Mouse (Mus musculus): Measurements from ENCODE around the gene Tas1r2.

The Tas1r2 gene

GRCm38 (mm10) chr4:139653238-139653637 lies at the start of gene Tas1r2:
Tas1r2 (plus strand) TSS chr4:139653538.
- no peak for DNase-seq (ENCODE audit: inconsistent ontology term)

GRCm38 (mm10) chr4:139605216-139605615 lies 48.1 kb upstream of the Tas1r2 start:
- no peak for DNase-seq (ENCODE audit: inconsistent ontology term)

GRCm38 (mm10) chr4:139606732-139607131 lies 46.6 kb upstream of the Tas1r2 start:
- DNase-seq (ENCODE audit: inconsistent ontology term) = no peak

GRCm38 (mm10) chr4:139608975-139609374 lies 44.4 kb upstream of the Tas1r2 start:
- DNase-seq (ENCODE audit: inconsistent ontology term) = no peak

GRCm38 (mm10) chr4:139610954-139611353 lies 42.4 kb upstream of the Tas1r2 start:
- no peak for DNase-seq (ENCODE audit: inconsistent ontology term)

GRCm38 (mm10) chr4:139611542-139611953 lies 41.8 kb upstream of the Tas1r2 start:
- peak; percentile 74 for DNase-seq (ENCODE audit: inconsistent ontology term)

- no peak for DNase-seq (ENCODE audit: inconsistent ontology term)
Measured at GRCm38 (mm10) chr4:139614524-139615260, 38.6 kb upstream of the Tas1r2 start.

GRCm38 (mm10) chr4:139616276-139617000 lies 36.9 kb upstream of the Tas1r2 start:
- DNase-seq (ENCODE audit: inconsistent ontology term) = no peak

- no peak for DNase-seq (ENCODE audit: inconsistent ontology term)
Measured at GRCm38 (mm10) chr4:139617001-139617364, 36.4 kb upstream of the Tas1r2 start.

- DNase-seq (ENCODE audit: inconsistent ontology term) = no peak
Measured at GRCm38 (mm10) chr4:139619765-139620164, 33.6 kb upstream of the Tas1r2 start.

- DNase-seq (ENCODE audit: inconsistent ontology term) = peak; percentile 96
Measured at GRCm38 (mm10) chr4:139622373-139623282, 30.7 kb upstream of the Tas1r2 start, which contains the start of gene Aldh4a1. Aldh4a1 (plus strand) TSS chr4:139622866.

GRCm38 (mm10) chr4:139623434-139624115 lies 29.8 kb upstream of the Tas1r2 start:
- no peak for DNase-seq (ENCODE audit: inconsistent ontology term)

GRCm38 (mm10) chr4:139624116-139624489 lies 29.2 kb upstream of the Tas1r2 start:
- DNase-seq (ENCODE audit: inconsistent ontology term) = no peak

- no peak for DNase-seq (ENCODE audit: inconsistent ontology term)
Measured at GRCm38 (mm10) chr4:139624706-139625105, 28.6 kb upstream of the Tas1r2 start.

GRCm38 (mm10) chr4:139627361-139627760 lies 26.0 kb upstream of the Tas1r2 start:
- DNase-seq (ENCODE audit: inconsistent ontology term) = no peak

GRCm38 (mm10) chr4:139630171-139630570 lies 23.2 kb upstream of the Tas1r2 start:
- DNase-seq (ENCODE audit: inconsistent ontology term) = no peak

- DNase-seq (ENCODE audit: inconsistent ontology term) = no peak
Measured at GRCm38 (mm10) chr4:139631141-139631540, 22.2 kb upstream of the Tas1r2 start.

GRCm38 (mm10) chr4:139631569-139632253 lies 21.6 kb upstream of the Tas1r2 start:
- no peak for DNase-seq (ENCODE audit: inconsistent ontology term)

GRCm38 (mm10) chr4:139632254-139632580 lies 21.1 kb upstream of the Tas1r2 start:
- DNase-seq (ENCODE audit: inconsistent ontology term) = no peak

GRCm38 (mm10) chr4:139636373-139636772 lies 17.0 kb upstream of the Tas1r2 start:
- DNase-seq (ENCODE audit: inconsistent ontology term) = peak; percentile 65

- DNase-seq (ENCODE audit: inconsistent ontology term) = no peak
Measured at GRCm38 (mm10) chr4:139637847-139638246, 15.5 kb upstream of the Tas1r2 start.
